Mouse (Mus musculus): ENCODE measurements around the gene Hist1h2ac. TPM values are rescaled to one million over a fixed set of nuclear protein-coding genes. Genes with fewer than 3 reads are reported as not detected.

Hist1h2ac gene
- 0.20 and 0.26 TPM in 2 replicates for polyA plus RNA-seq (2012; rRNA removed)

- no peaks in the 10 kb centered on the region for H3K36me3 ChIP-seq (ENCODE audit: control insufficient read depth, insufficient read depth, low read length)
- no peaks in the 10 kb centered on the region for H3K27me3 ChIP-seq (ENCODE audit: control insufficient read depth, insufficient read depth, low read length)
- TF ChIP-seq CTCF (IDR thresholded peaks at IDR 0.05; ENCODE audit: control insufficient read depth, insufficient read depth, insufficient replicate concordance, low read depth, low read length): no peak
- 0 out of 2 replicates have a peak, but pooled peaks have one; percentile 35 for TF ChIP-seq POLR2A (IDR thresholded peaks at IDR 0.05; ENCODE audit: control insufficient read depth, low read depth, low read length)
- peaks cover 4% of the 10 kb centered on the region; the same call in 1 of the 2 replicates for H3K4me1 ChIP-seq (ENCODE audit: control insufficient read depth, insufficient read depth, low read length)
- H3K4me3 ChIP-seq (ENCODE audit: control insufficient read depth, low read depth, low read length): peak within 1 kb of the TSS; percentile 76
- peak within 1 kb of the TSS; percentile 87 for H3K27ac ChIP-seq (ENCODE audit: control insufficient read depth, insufficient read depth, low read depth, low read length)
These were observed at the start of gene Hist1h2ac, which contains the start of gene Hist1h2bc for GRCm38 (mm10) chr13:23683755-23684281. Gene Hist1h2ac (minus strand): TSS chr13:23683948. Gene Hist1h2bc (plus strand): TSS chr13:23684199.

- Histone ChIP-seq H3K27me3 (ENCODE audit: control insufficient read depth, insufficient read depth, low read length) (no peaks in the 10 kb centered on the region), H3K4me3 (ENCODE audit: control insufficient read depth, low read depth, low read length) (no peak overlapping the region), H3K4me1 (ENCODE audit: control insufficient read depth, insufficient read depth, low read length) (peaks cover 3% of the 10 kb centered on the region; the same call in 1 of the 2 replicates), H3K27ac (ENCODE audit: control insufficient read depth, insufficient read depth, low read depth, low read length) (no peak overlapping the region), H3K36me3 (ENCODE audit: control insufficient read depth, insufficient read depth, low read length) (no peaks in the 10 kb centered on the region)
- no peak for TF ChIP-seq CTCF (IDR thresholded peaks at IDR 0.05; ENCODE audit: control insufficient read depth, insufficient read depth, insufficient replicate concordance, low read depth, low read length)
- TF ChIP-seq POLR2A (IDR thresholded peaks at IDR 0.05; ENCODE audit: control insufficient read depth, low read depth, low read length): no peak
These were observed 48.5 kb upstream of the Hist1h2ac start for GRCm38 (mm10) chr13:23732156-23732804.

DNA sequence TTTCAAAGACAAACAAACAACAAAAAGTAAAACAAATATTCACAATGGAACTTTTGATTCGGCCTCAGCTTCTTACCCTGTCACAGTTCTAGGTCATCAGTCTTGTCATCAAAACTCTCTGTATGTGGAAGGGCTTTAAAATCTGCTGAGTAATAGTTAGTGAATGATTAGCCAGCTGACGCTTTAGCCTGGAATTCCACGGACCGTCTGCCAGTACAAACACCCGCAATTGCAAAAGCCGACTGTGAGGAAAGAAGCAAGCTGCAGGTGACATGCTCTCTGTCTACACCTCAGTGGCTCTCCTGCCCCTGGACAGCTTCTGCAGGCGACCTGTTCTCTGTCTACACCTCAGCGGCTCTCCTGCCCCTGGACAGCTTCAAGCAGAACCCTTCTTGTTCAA lies 46.7 kb upstream of the Hist1h2ac start:
- Histone ChIP-seq H3K4me3 (ENCODE audit: control insufficient read depth, low read depth, low read length) (no peak overlapping the region), H3K4me1 (ENCODE audit: control insufficient read depth, insufficient read depth, low read length) (peaks cover 3% of the 10 kb centered on the region; the same call in 1 of the 2 replicates), H3K27ac (ENCODE audit: control insufficient read depth, insufficient read depth, low read depth, low read length) (no peak overlapping the region), H3K36me3 (ENCODE audit: control insufficient read depth, insufficient read depth, low read length) (no peaks in the 10 kb centered on the region), H3K27me3 (ENCODE audit: control insufficient read depth, insufficient read depth, low read length) (no peaks in the 10 kb centered on the region)
- TF ChIP-seq POLR2A (IDR thresholded peaks at IDR 0.05; ENCODE audit: control insufficient read depth, low read depth, low read length): no peak
- no peak for TF ChIP-seq CTCF (IDR thresholded peaks at IDR 0.05; ENCODE audit: control insufficient read depth, insufficient read depth, insufficient replicate concordance, low read depth, low read length)

GRCm38 (mm10) chr13:23729706-23730105 lies 46.0 kb upstream of the Hist1h2ac start:
- no peak for TF ChIP-seq POLR2A (IDR thresholded peaks at IDR 0.05; ENCODE audit: control insufficient read depth, low read depth, low read length)
- no peak for TF ChIP-seq CTCF (IDR thresholded peaks at IDR 0.05; ENCODE audit: control insufficient read depth, insufficient read depth, insufficient replicate concordance, low read depth, low read length)
- Histone ChIP-seq H3K27ac (ENCODE audit: control insufficient read depth, insufficient read depth, low read depth, low read length) (no peak overlapping the region), H3K36me3 (ENCODE audit: control insufficient read depth, insufficient read depth, low read length) (no peaks in the 10 kb centered on the region)

GRCm38 (mm10) chr13:23729192-23729525 lies 45.4 kb upstream of the Hist1h2ac start:
- no peaks in the 10 kb centered on the region for H3K27me3 ChIP-seq (ENCODE audit: control insufficient read depth, insufficient read depth, low read length)
- no peak for TF ChIP-seq POLR2A (IDR thresholded peaks at IDR 0.05; ENCODE audit: control insufficient read depth, low read depth, low read length)
- no peak for TF ChIP-seq CTCF (IDR thresholded peaks at IDR 0.05; ENCODE audit: control insufficient read depth, insufficient read depth, insufficient replicate concordance, low read depth, low read length)
- no peaks in the 10 kb centered on the region for H3K36me3 ChIP-seq (ENCODE audit: control insufficient read depth, insufficient read depth, low read length)
- H3K27ac ChIP-seq (ENCODE audit: control insufficient read depth, insufficient read depth, low read depth, low read length): no peak overlapping the region
- no peak overlapping the region for H3K4me3 ChIP-seq (ENCODE audit: control insufficient read depth, low read depth, low read length)
- H3K4me1 ChIP-seq (ENCODE audit: control insufficient read depth, insufficient read depth, low read length): peaks cover 3% of the 10 kb centered on the region; the same call in 1 of the 2 replicates

More at GRCm38 (mm10) chr13:23729706-23730105, 46.0 kb upstream of the Hist1h2ac start:
- Histone ChIP-seq H3K27me3 (ENCODE audit: control insufficient read depth, insufficient read depth, low read length) (no peaks in the 10 kb centered on the region), H3K4me3 (ENCODE audit: control insufficient read depth, low read depth, low read length) (no peak overlapping the region), H3K4me1 (ENCODE audit: control insufficient read depth, insufficient read depth, low read length) (peaks cover 3% of the 10 kb centered on the region; the same call in 1 of the 2 replicates)

DNA sequence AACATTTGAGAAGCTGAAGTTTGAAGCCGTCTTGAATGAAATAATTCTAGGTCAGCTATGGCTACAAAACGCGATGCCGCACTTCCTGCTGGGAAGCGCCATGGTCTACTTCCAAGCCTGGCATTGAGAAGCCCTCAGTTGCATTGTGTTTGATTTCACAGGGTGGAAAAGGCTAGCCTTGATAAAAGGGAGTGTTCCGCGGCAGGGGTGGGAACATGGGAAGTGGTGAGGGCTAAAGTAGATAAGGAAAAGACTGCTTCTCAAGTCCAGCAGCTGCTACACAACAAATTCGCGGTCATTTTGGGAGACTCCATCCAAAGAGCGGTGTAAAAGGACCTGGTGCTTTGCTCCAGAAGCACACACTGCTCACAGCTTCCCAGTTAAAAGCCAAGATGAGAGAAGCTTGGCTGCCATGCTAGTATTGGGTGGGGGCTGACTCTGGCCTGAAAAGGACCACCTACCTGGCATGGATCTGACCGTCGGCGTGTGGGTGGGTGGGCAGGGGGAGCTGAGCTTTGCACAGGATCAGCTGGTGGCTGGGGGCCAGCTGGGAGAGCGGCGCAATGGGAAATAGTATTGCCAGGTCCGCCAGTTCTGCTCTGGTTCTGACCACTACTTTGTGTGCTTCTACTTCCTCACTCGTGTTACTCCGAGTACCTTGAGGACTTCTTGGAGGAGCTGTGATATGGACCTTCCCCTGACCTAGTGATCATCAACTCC lies 44.9 kb upstream of the Hist1h2ac start:
- H3K4me1 ChIP-seq (ENCODE audit: control insufficient read depth, insufficient read depth, low read length): peaks cover 3% of the 10 kb centered on the region; the same call in 1 of the 2 replicates
- H3K27ac ChIP-seq (ENCODE audit: control insufficient read depth, insufficient read depth, low read depth, low read length): no peak overlapping the region
- TF ChIP-seq CTCF (IDR thresholded peaks at IDR 0.05; ENCODE audit: control insufficient read depth, insufficient read depth, insufficient replicate concordance, low read depth, low read length) (no peak), POLR2A (IDR thresholded peaks at IDR 0.05; ENCODE audit: control insufficient read depth, low read depth, low read length) (no peak)

GRCm38 (mm10) chr13:23725213-23725612 lies 41.5 kb upstream of the Hist1h2ac start:
- no peaks in the 10 kb centered on the region for H3K27me3 ChIP-seq (ENCODE audit: control insufficient read depth, insufficient read depth, low read length)
- peaks cover 3% of the 10 kb centered on the region; the same call in 1 of the 2 replicates for H3K4me1 ChIP-seq (ENCODE audit: control insufficient read depth, insufficient read depth, low read length)
- no peaks in the 10 kb centered on the region for H3K36me3 ChIP-seq (ENCODE audit: control insufficient read depth, insufficient read depth, low read length)
- TF ChIP-seq POLR2A (IDR thresholded peaks at IDR 0.05; ENCODE audit: control insufficient read depth, low read depth, low read length) (no peak), CTCF (IDR thresholded peaks at IDR 0.05; ENCODE audit: control insufficient read depth, insufficient read depth, insufficient replicate concordance, low read depth, low read length) (no peak)
- no peak overlapping the region for H3K27ac ChIP-seq (ENCODE audit: control insufficient read depth, insufficient read depth, low read depth, low read length)
- no peak overlapping the region for H3K4me3 ChIP-seq (ENCODE audit: control insufficient read depth, low read depth, low read length)

More for the DNA sequence above, 44.9 kb upstream of the Hist1h2ac start:
- Histone ChIP-seq H3K27me3 (ENCODE audit: control insufficient read depth, insufficient read depth, low read length) (no peaks in the 10 kb centered on the region), H3K4me3 (ENCODE audit: control insufficient read depth, low read depth, low read length) (no peak overlapping the region), H3K36me3 (ENCODE audit: control insufficient read depth, insufficient read depth, low read length) (no peaks in the 10 kb centered on the region)

All from testis, adult 2 months (tissue).